Mouse (Mus musculus): Measurements from ENCODE around the gene Rom1.

- TF ChIP-seq CTCF (conservative IDR thresholded peaks at IDR 0.05; ENCODE audit: low read length), result no peak
- TF ChIP-seq POU5F1 (IDR thresholded peaks at IDR 0.05; ENCODE audit: borderline replicate concordance, low read length), result no peak
These were observed 36.1 kb downstream of the Rom1 start, which contains the start of gene Ints5 for GRCm38 (mm10) chr19:8892829-8893766.
